Mouse (Mus musculus): ENCODE measurements around the gene Vmac.

Vmac gene

GRCm38 (mm10) chr17:56717363-56718058 lies at the start of gene Vmac, which contains the start of gene Ndufa11:
Gene Vmac (minus strand): TSS chr17:56718022.
Gene Ndufa11 (plus strand): TSS chr17:56717767.
- peak; percentile 88 to 92 for DNase-seq (ENCODE audit: low spot score in 2 of 2)

- no peak for DNase-seq (ENCODE audit: low spot score in 2 of 2)
Measured at GRCm38 (mm10) chr17:56766631-56767405, 49.0 kb upstream of the Vmac start.

- no peak for DNase-seq (ENCODE audit: low spot score in 2 of 2)
Measured at GRCm38 (mm10) chr17:56765431-56765830, 47.6 kb upstream of the Vmac start.

GRCm38 (mm10) chr17:56764474-56765354 lies 46.9 kb upstream of the Vmac start, which contains the start of gene Dus3l:
Gene Dus3l (plus strand): TSS chr17:56764757.
- DNase-seq (ENCODE audit: low spot score in 2 of 2): peak; percentile 85 to 98

GRCm38 (mm10) chr17:56763741-56764250 lies 46.0 kb upstream of the Vmac start:
- DNase-seq (ENCODE audit: low spot score in 2 of 2): no peak

GRCm38 (mm10) chr17:56762769-56763731 lies 45.2 kb upstream of the Vmac start:
- peak in 1 of 2 experiments; percentile 33 for DNase-seq (ENCODE audit: low spot score in 2 of 2)

- peak; percentile 73 to 79 for DNase-seq (ENCODE audit: low spot score in 2 of 2)
Measured at GRCm38 (mm10) chr17:56761991-56762410, 44.2 kb upstream of the Vmac start.

GRCm38 (mm10) chr17:56761077-56761476 lies 43.3 kb upstream of the Vmac start:
- no peak for DNase-seq (ENCODE audit: low spot score in 2 of 2)

GRCm38 (mm10) chr17:56759261-56759660 lies 41.4 kb upstream of the Vmac start:
- DNase-seq (ENCODE audit: low spot score in 2 of 2): no peak

- peak; percentile 52 to 79 for DNase-seq (ENCODE audit: low spot score in 2 of 2)
Measured at GRCm38 (mm10) chr17:56758132-56758531, 40.3 kb upstream of the Vmac start.

GRCm38 (mm10) chr17:56757416-56758123 lies 39.7 kb upstream of the Vmac start, which contains the start of gene Nrtn:
Gene Nrtn (minus strand): TSS chr17:56757530.
- peak; percentile 84 to 95 for DNase-seq (ENCODE audit: low spot score in 2 of 2)

- DNase-seq (ENCODE audit: low spot score in 2 of 2): peak in 1 of 2 experiments; percentile 42
Measured at GRCm38 (mm10) chr17:56756703-56757399, 39.0 kb upstream of the Vmac start.

GRCm38 (mm10) chr17:56754271-56755185 lies 36.7 kb upstream of the Vmac start:
- no peak for DNase-seq (ENCODE audit: low spot score in 2 of 2)

GRCm38 (mm10) chr17:56753452-56753851 lies 35.6 kb upstream of the Vmac start:
- no peak for DNase-seq (ENCODE audit: low spot score in 2 of 2)

- no peak for DNase-seq (ENCODE audit: low spot score in 2 of 2)
Measured at GRCm38 (mm10) chr17:56751404-56752072, 33.7 kb upstream of the Vmac start.

- no peak for DNase-seq (ENCODE audit: low spot score in 2 of 2)
Measured at GRCm38 (mm10) chr17:56744173-56744572, 26.4 kb upstream of the Vmac start.

- DNase-seq (ENCODE audit: low spot score in 2 of 2): no peak
Measured at GRCm38 (mm10) chr17:56740788-56741160, 23.0 kb upstream of the Vmac start.
